Mouse (Mus musculus) testis, postnatal 10 days (tissue): ENCODE measurements around the gene Scp2.

Experiments
- DNase-seq: peaks from one replicate; pipeline ENCODE4 v3.0.0; 2021; ENCODE audit warnings: low spot score

The Scp2 gene

DNA sequence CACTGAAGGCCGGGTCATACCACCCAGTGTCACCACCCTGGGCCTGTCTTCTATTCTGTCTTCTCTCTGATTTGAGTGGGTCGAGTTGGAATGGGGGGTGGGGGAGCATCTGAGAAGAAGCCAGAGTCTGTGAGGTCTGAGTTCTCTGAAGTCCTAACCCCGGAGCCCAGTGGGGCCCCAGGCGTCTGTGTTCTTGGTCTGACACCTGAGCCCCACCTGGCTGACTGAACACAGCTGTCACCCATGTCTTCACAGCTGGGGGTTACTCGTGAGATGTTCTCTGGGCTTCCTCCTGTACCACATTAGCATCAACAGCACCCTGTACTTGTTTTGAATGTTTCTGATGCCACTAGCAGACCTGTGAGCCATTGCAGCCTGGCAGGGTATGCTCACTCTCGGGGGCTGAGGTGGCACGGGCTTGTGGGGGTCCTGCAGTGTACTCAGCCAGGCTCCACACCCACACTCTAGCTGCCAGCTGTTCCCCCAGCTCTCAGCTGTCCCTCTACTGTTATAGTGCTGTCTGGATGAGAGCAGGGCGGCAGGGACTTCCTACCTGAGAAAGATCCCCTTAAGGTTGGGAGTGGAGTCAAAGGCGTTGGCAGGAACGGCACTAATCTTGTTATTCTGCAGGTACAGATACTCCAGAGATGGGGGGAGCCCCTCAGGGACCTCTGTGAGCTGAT lies 126.4 kb downstream of the Scp2 start:
- no peak for DNase-seq

DNA sequence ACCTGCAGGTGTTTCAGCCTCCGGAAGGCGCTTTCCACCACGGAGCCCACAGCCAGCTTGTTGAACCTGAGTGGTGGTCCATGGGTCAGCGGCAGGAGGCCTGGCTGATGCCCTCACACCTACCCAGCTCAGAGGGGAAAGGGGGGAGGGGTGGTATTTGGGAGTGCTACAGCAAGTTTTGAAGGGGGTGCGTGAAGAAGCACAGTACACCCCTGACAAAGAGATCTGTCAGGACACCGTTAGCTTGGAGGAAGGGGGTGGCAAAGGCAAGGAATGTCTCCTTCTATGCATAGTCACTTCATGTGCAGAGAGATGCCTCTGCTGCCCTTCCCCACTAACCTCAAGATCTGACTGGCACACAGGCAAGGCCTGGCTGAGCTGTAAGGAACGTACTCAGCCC lies 127.0 kb downstream of the Scp2 start:
- no peak for DNase-seq

DNA sequence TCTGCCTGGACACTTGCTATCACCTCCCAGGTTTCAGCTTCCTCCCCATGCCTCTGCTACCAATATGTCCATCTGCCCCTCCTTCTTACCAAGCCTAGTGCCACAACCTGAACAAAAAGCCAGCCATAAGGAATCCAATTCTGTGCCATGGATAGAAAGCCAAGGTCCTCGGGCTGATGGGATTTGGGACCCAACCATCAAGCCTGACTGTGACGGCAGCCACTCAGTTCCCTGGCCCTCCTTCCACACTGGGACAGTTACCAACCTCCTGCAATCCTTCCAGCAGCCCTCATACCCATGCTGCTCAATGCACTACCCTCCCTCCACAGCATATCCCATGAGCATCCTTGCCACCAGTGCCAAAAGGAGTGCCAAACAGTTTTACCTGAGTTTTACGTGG lies 128.5 kb downstream of the Scp2 start:
- no peak for DNase-seq

DNA sequence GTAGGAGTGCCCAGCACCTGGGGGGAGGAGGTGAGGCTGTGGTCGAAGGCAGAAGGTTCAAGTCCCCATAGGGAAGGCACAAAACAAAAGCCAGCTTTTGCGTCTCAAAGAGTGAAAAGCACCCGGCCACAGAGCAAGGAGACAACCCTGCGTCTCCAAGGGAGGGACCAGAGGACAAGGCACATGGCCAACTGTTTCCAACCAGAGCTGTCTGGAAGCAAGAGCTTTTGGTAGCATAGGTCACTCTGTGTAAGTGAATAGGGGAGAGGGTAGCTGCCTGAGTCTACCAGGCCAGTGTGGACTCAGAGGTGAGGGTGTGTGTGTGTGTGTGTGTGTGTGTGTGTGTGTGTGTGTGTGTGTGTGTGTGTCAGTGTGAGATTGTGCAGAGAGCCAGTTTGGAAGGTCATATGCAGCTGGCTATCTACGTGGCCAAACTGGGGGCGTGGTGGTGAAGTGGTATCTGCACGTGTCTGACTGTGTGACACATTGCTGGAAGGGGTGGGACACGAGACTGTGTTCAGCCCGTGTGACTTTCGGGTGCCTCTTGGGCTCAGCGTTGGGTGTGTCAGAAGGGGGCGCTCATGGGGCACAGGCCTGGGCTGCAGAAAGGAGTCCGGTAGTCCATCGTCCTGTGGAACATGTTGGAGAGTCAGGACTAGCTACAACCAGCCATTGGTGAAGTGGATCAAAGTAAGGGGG lies 129.6 kb downstream of the Scp2 start:
- DNase-seq, result no peak

DNA sequence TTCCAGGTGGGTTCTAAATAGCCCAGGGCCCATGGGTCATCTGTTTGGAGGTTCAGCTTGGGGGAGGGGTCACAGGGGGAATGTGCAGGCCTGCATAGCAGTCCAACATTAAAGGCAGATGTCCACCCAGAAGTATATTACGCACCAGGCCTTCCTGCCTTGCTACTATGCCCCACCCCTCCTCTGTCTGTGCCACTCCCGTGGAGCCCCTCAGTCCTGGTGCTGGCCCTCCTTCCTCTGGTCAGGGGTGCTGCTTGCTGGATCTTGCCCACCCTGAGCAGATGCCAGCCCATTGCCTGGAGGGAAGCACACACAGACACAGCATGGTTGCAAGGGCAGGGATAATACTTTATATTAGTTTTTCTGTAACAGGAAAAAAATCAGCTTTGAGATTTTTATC lies 130.3 kb downstream of the Scp2 start:
- DNase-seq, result no peak

DNA sequence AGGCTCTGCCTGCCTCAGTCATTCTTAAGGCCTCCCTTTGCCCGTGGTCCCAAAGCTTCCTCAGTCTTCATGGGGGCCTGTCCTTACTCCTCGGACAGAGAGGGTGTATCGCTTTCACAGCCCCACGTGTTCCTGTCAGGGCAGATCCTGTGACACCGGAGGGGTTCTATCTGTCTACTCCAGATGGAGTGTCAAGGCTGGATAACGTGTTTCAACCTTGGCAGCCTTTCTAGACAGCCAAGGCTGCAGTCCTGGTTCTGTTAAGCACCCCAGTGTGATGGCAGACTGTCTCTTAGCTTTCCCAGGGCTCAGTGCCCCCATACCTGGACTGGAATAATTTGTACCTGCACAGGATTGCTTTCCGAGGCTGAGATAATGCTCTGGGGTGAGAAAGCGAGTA lies 136.3 kb downstream of the Scp2 start:
- DNase-seq, result no peak

DNA sequence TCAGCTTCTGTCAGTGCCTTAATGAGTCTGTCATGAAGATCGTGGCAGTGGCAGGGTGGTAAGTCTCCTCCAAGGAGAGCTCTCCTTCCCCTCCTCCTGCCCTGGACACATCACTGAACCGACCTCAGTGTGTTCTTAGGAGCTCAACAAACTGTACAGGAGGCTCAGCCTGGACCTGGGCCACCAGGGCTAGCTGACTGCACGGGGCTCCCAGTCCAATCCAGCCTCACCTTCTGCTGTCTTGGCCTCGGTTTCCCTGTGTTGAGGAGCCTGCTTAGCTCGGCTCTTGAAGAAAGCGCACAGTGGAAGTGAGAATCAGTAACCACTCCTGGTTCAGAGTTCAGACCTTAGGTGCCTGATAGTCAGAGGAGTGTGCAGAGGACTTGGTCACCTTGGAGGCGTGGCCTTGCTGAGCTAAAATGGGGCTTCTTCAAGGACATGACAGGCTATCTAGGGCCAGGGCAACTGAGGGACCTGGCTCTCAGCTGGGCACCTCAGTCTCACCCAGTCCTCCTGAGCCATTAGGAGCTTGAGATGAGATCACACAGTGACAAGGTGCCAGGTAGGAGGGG lies 137.2 kb downstream of the Scp2 start:
- DNase-seq, result no peak

DNA sequence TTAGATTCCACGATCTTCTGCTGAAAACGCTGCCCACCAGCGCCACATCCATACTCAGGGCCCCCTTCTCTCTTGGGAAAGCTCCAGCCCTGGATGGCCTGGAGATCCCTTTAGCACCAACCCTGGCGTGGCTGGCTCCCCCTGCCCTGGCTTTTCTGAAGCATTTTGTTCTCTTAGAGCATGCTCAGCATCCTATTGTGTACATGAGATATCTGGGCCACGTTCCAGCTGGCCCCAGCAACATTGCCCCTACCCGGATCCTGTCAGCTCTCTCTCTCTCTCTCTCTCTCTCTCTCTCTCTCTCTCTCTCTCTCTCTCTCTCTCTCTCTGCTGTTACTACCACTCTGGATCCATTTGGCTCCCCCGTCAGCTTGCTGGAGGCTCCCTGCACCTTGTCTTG lies 139.5 kb downstream of the Scp2 start:
- DNase-seq, result no peak

DNA sequence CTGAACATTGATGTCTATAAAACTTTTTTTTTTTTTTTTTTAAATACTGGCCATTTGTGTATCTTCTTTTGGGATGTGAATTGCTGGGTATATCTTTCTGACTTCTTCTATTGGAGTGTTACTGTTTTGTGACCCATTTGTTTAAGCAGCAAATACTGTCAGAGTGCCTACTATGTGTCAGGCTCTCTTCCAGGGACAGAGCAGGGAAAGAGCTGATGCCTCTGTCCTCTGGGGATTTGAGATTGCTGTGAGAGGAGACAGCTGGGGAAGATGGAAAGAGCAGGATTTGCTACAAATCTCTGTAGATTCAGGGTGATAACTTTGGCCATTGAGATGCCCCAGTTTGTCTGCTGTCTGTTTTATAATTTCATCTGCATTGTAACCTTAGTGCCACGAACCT lies 145.4 kb downstream of the Scp2 start:
- DNase-seq, result no peak

DNA sequence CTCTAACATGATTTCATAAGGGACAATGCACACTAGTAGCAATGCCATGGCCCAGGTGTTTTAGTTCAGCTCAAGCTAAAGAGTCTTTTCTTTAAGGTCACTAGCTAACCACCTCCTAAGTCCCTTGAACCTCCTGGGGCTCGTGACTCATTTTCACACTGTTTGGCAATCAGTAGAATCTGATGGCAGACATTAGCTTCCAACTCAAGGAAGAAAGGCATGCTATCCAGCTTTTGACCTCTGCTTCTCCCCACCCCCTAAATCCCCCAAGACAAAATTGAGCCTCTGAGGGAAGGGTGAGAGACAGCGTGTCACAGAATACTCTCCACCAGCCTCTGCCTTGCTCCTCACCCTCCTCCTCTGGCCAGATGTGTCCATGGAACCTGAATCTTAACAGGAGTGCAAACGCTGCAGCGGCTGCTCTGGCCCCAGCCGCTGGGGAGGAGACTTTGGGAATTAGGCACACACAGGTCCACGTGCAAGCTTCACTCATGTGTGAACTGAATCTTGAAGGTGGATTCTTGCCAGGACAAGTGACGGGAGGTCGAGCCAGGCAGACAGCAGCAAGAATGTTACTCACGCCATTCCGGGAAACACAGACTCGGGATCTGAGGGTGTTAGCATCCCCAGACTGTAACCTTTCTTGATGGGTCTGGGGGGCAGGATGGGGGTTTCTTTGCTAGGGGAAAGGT lies 146.0 kb downstream of the Scp2 start:
- no peak for DNase-seq

DNA sequence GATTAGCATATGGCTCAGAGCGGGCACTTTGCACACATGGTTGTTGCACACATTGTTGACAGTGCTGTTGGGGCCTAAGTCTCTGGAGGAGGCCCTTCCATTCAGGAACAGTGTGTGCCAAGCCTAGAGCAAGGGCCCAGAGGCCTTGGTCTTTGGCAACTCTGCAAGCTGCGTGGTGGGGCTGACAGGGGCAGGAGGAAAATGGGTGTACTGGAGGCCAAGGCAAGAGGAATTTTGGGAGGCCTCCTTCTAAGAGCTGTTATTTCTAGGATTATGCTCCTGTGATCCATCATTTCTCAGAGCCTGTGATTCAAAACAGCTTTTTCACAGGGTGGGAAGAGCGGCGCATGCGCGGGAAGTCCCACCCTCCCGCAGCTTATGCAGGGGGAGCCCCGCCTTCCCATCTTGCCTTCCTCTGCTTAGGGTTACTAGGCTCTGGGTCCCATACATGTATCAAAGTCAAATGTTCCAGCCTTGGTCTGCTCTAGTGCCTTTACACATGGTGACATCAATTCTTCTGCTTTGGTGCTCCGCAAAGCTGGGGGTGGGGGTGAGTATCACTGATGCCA lies 148.3 kb downstream of the Scp2 start:
- no peak for DNase-seq

DNA sequence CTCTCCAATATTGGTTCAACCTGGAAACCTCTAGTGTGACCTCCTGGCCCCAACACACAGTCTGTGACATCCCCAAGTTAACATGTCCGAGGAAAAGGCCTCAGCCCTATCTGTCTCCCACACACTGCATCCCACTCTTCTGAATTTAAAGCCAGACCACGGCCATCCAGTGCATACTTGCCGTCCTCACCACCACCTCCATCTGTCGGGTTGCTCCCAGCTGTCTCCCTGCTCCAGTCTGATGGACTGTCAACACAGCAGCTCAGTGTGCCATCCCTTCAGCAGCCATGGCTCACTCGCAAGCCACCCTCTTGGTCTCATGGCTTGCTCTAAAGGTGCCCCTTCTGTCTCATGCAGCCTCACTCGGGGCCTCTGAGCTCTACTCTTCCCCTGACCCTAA lies 149.1 kb downstream of the Scp2 start:
- DNase-seq, result no peak

DNA sequence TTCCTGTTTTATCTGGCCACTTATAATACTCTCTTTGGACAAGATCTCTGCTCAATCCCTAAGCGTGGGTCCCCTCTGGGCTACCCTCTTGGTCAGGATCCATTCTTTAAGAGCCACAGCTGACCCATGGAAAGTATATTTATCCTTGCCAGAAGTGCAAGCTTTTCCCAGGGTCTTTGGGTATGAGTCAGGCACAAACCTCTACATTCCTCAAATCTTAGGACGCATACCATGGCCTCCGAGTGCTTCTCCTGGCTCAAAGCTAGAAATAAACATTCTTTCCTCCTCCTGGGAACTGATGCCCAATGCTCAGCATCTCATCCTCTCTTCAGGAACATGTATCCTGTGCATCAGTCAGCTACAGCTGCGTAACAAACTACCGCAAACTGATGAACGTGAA lies 149.8 kb downstream of the Scp2 start:
- DNase-seq, result no peak
